Mouse (Mus musculus) embryonic facial prominence, embryonic 11.5 days (tissue): ENCODE results near the gene Nrap. TPM values are rescaled to one million over a fixed set of nuclear protein-coding genes. Genes with fewer than 3 reads are reported as not detected.

Experiments
- ATAC-seq: fragments of 200-750 bp; cut with Nextera tagmentation; replicated peaks from 2 replicates; pipeline ENCODE4 v1.8.0; 2017; ENCODE audit warnings: low read depth; ENCODE audit not compliant: insufficient number of reproducible peaks, low FRiP score, low TSS enrichment
- DNase-seq: peaks from one replicate; pipeline ENCODE4 v3.0.0-alpha.2; 2015; ENCODE audit warnings: low spot score
- H3K27ac ChIP-seq: fragments of 300-500 bp; sonication (generic); replicated peaks from 2 replicates; pipeline ENCODE4 v1.5.1; 2014; ENCODE audit warnings: mild to moderate bottlenecking, low read depth, low read length, control low read depth
- H3K27me3 ChIP-seq: fragments of 300-500 bp; sonication (generic); 2 replicates; pipeline ENCODE4 v1.6.1; 2014; ENCODE audit warnings: mild to moderate bottlenecking, low read length, moderate library complexity, mixed read lengths; ENCODE audit not compliant: control insufficient read depth, insufficient read depth
- H3K36me3 ChIP-seq: fragments of 300-500 bp; sonication (generic); replicated peaks from 2 replicates; pipeline ENCODE4 v1.6.1; 2014; ENCODE audit warnings: low read depth, mild to moderate bottlenecking, low read length, moderate library complexity, mixed read lengths; ENCODE audit not compliant: control insufficient read depth, insufficient read depth
- H3K4me1 ChIP-seq: fragments of 300-500 bp; sonication (generic); 2 replicates; pipeline ENCODE4 v1.6.1; 2014; ENCODE audit warnings: low read length, mixed read lengths; ENCODE audit not compliant: control insufficient read depth, insufficient read depth
- H3K4me2 ChIP-seq: fragments of 300-500 bp; sonication (generic); 2 replicates; pipeline ENCODE4 v1.6.1; 2014; ENCODE audit warnings: low read depth, mild to moderate bottlenecking, control low read depth, low read length, moderate library complexity
- H3K4me3 ChIP-seq: fragments of 300-500 bp; sonication (generic); 2 replicates; pipeline ENCODE4 v1.5.1; 2014; ENCODE audit warnings: low read depth, low read length, control low read depth
- H3K9ac ChIP-seq: fragments of 300-500 bp; sonication (generic); replicated peaks from 2 replicates; pipeline ENCODE4 v1.6.1; 2014; ENCODE audit warnings: mild to moderate bottlenecking, control low read depth, low read length
- H3K9me3 ChIP-seq: fragments of 300-500 bp; sonication (generic); replicated peaks from 2 replicates; pipeline ENCODE4 v1.6.1; 2016; ENCODE audit warnings: mild to moderate bottlenecking, low read length, inconsistent platforms, mixed read lengths; ENCODE audit not compliant: control insufficient read depth
- WGBS: fragments of 180-500 bp; shearing (Covaris S2); extraction: QIAGEN DNeasy Blood & Tissue Kit; methylation state at CpG from one replicate; pipeline ENCODE4 v1.1.7; 2014; 5-methylcytosine and 5-hydroxymethylcytosine counted together
- polyA plus RNA-seq: library from polyadenylated mRNA; unstranded; fragments of >200 nt; fragmentation: Nextera tagmentation; extraction: Ambion mirVana; gene quantifications from 2 replicates; pipeline ENCODE4 v1.2.1, GENCODE M21; 2014

The Nrap gene
- polyA plus RNA-seq, 1 experiment from 2014 or later, result not detected

DNA sequence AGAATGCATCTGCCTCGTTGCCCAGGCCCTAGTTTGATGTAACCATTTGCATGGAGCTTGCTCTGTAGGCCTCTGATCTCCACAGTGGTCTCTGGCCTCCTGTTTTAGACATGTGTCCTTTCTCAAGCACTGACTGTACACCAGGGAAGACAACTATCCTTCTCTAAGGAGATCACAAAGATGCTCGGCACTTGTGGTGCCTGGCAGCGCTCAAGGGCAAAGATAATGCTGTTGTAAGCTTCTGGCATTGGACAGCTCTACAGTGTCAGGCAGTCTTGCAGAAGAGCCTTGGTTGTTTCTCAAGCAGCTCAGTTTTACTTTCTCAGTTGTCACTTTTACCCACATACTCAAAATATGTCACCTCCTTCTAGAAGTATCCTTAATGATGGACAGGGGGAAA lies 73.3 kb downstream of the Nrap start:
- DNase-seq, result no peak
- Histone ChIP-seq H3K27ac (no peak overlapping the region), H3K4me2 (no peak overlapping the region), H3K9me3 (no peaks in the 10 kb centered on the region), H3K4me3 (no peak overlapping the region), H3K36me3 (no peaks in the 10 kb centered on the region), H3K4me1 (0 out of 2 replicates have a peak, but pooled peaks cover 3% of the 10 kb centered on the region), H3K9ac (no peak overlapping the region), H3K27me3 (no peaks in the 10 kb centered on the region)
- WGBS, result 78% methylated on average over 3 of the region's 3 CpGs
- ATAC-seq, result no peak

- DNase-seq, result no peak
- Histone ChIP-seq H3K9me3 (no peaks in the 10 kb centered on the region), H3K9ac (no peak overlapping the region), H3K4me3 (no peak overlapping the region), H3K4me2 (no peak overlapping the region), H3K36me3 (no peaks in the 10 kb centered on the region), H3K4me1 (no peaks in the 10 kb centered on the region), H3K27me3 (no peaks in the 10 kb centered on the region), H3K27ac (no peak overlapping the region)
- no peak for ATAC-seq
- 65% methylated on average over 11 of the region's 11 CpGs for WGBS
Measured at GRCm38 (mm10) chr19:56300835-56301234, 89.0 kb downstream of the Nrap start.

DNA sequence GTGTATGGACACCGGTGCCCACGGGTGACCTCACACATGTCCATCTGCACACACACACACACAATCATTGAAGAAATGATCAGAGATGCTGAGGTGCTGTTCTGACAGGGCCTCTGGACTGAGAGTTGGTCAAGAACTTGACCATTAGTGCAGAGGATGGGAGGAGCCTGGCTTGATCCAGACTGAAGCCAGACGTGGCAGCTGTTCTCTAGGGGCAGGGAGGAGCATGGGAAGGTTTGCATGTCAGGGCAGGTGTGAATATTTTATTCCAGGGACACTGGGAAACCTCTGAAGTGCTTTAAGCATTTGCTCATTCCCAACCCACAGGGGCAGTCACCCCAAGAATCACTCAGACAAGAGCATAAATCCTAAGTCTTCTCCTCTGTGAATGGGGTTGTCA lies 92.6 kb downstream of the Nrap start:
- ATAC-seq (no peak), DNase-seq (no peak)
- H3K9ac ChIP-seq, result no peak overlapping the region
- WGBS, result 71% methylated on average over 3 of the region's 3 CpGs
- H3K36me3 ChIP-seq, result no peaks in the 10 kb centered on the region
- no peak overlapping the region for H3K27ac ChIP-seq
- H3K4me3 ChIP-seq, result no peak overlapping the region
- no peak overlapping the region for H3K4me2 ChIP-seq
- no peaks in the 10 kb centered on the region for H3K9me3 ChIP-seq
- no peaks in the 10 kb centered on the region for H3K27me3 ChIP-seq
- no peaks in the 10 kb centered on the region for H3K4me1 ChIP-seq

GRCm38 (mm10) chr19:56296668-56297067 lies 93.2 kb downstream of the Nrap start:
- Histone ChIP-seq H3K9ac (no peak overlapping the region), H3K27me3 (no peaks in the 10 kb centered on the region), H3K4me2 (no peak overlapping the region), H3K4me1 (no peaks in the 10 kb centered on the region), H3K27ac (no peak overlapping the region), H3K36me3 (no peaks in the 10 kb centered on the region), H3K4me3 (no peak overlapping the region), H3K9me3 (no peaks in the 10 kb centered on the region)
- 83% methylated on average over 9 of the region's 9 CpGs for WGBS
- DNase-seq (no peak), ATAC-seq (no peak)

- peak; percentile 84 for DNase-seq
- H3K4me2 ChIP-seq, result no peak overlapping the region
Measured at GRCm38 (mm10) chr19:56294654-56295399, 95.0 kb downstream of the Nrap start.

DNA sequence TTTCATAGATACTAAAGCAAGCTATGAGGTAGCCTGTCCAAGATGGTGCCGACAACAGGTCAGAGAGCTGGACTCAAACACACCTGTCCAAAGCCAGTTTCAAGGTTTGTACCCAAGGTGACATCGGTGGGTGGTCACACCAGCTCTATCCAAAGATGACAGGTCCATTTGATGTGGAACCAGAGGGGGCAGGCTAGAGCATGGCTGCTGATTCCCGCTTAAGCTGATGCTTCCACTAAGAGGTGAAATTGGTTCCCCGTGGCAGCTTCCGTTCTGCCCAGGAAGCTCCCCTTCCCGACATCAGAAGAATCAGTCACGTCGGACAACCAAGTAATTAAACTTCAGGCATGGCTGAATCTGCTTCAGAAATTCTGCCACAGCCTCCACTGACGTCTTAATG lies 97.5 kb downstream of the Nrap start:
- Histone ChIP-seq H3K4me1 (no peaks in the 10 kb centered on the region), H3K9me3 (no peaks in the 10 kb centered on the region), H3K9ac (no peak overlapping the region), H3K4me3 (no peak overlapping the region), H3K27ac (no peak overlapping the region), H3K27me3 (no peaks in the 10 kb centered on the region), H3K4me2 (no peak overlapping the region), H3K36me3 (no peaks in the 10 kb centered on the region)
- DNase-seq, result no peak
- no peak for ATAC-seq
- 63% methylated on average over 9 of the region's 9 CpGs for WGBS

More at GRCm38 (mm10) chr19:56294654-56295399, 95.0 kb downstream of the Nrap start:
- Histone ChIP-seq H3K27me3 (no peaks in the 10 kb centered on the region), H3K9ac (no peak overlapping the region), H3K27ac (no peak overlapping the region), H3K4me3 (no peak overlapping the region), H3K9me3 (no peaks in the 10 kb centered on the region), H3K4me1 (no peaks in the 10 kb centered on the region), H3K36me3 (no peaks in the 10 kb centered on the region)
- WGBS, result 60% methylated on average over 7 of the region's 7 CpGs
- ATAC-seq, result peak; percentile 84

DNA sequence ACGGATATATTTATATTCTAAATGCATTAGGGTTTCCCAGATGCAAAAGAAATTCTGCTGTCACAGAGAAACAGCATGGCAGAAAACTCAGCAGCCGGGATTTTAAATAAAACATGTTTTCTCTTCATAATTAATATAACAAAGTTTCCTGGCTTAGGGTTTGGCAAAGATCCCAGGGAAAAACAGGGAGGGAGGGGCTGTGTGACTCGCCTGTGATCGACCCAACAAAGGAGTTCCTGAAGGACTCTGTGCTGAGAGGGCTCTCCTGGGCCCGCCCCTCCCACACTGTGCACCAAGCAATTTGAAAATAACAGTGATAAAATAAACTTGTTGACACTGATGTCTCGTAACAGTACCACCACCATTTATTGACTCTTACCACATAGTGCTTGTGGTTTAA lies 97.9 kb downstream of the Nrap start:
- no peak for ATAC-seq
- H3K9ac ChIP-seq, result no peak overlapping the region
- DNase-seq, result no peak
- H3K36me3 ChIP-seq, result no peaks in the 10 kb centered on the region
- WGBS, result 75% methylated on average over 6 of the region's 6 CpGs
- H3K4me3 ChIP-seq, result no peak overlapping the region
- no peaks in the 10 kb centered on the region for H3K9me3 ChIP-seq
- no peak overlapping the region for H3K4me2 ChIP-seq
- no peaks in the 10 kb centered on the region for H3K27me3 ChIP-seq
- no peaks in the 10 kb centered on the region for H3K4me1 ChIP-seq
- H3K27ac ChIP-seq, result no peak overlapping the region

DNA sequence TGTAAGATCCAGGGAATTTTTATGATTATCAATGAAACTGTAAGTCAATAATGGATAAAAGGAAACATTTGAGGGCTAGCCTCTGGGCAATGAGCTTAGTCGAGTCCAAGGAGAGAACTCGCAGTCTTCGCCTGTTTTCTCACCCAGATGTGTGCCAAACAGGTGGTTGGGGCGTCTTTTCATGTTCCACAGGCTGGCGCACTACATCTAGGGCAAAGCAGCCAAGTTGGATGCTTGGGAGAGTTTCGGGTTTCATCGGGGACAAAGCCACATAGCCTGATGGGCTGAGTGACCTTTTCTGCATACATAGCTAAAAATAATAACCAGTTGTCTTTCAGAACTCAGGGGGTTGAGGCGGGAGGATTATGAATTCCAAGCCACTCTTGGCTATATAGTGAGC lies 100.2 kb downstream of the Nrap start:
- no peaks in the 10 kb centered on the region for H3K9me3 ChIP-seq
- no peak overlapping the region for H3K27ac ChIP-seq
- H3K36me3 ChIP-seq, result no peaks in the 10 kb centered on the region
- no peaks in the 10 kb centered on the region for H3K4me1 ChIP-seq
- no peak for ATAC-seq
- WGBS, result 80% methylated on average over 8 of the region's 8 CpGs
- no peak overlapping the region for H3K4me2 ChIP-seq
- H3K27me3 ChIP-seq, result no peaks in the 10 kb centered on the region
- no peak overlapping the region for H3K4me3 ChIP-seq
- no peak for DNase-seq
- H3K9ac ChIP-seq, result no peak overlapping the region
